In the genomic region with DNA sequence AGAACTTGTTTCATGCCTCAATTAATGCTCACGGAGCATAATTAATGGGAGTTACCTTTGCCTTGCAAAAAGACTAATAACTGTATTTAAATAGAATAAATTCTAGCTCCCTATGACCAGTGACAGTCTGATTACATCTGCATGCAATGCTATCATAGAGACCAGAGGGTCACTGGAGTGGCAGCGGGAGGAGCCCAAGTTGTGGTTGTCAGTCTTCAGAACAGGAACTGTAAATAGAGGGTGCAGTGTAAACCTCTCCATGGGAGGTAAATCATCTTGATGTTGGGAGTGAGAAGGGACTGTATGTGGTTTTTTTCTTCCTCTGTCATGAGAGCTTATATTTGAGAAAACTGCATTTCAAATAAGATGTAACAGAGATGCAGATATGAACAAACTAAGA, we compare ENCODE assay signal across 20 mouse cellular contexts.
"Had no signal": no experiment of that assay in that cellular context is flagged by ENCODE, and none has a peak within 500 bp of the region (broad histone marks: within the 10 kb centered on the region; RNA-seq: fewer than 3 reads in every experiment).

No protein-coding gene starts in this region.

- H3K36me3 ChIP-seq: kidney, embryonic 15.5 days; limb, embryonic 12.5 days; limb, embryonic 15.5 days; liver, embryonic 13.5 days; midbrain, embryonic 12.5 days; midbrain, embryonic 15.5 days; neural tube, embryonic 12.5 days; stomach, embryonic 15.5 days had no signal

- H3K27me3 ChIP-seq: kidney, embryonic 15.5 days; limb, embryonic 12.5 days; limb, embryonic 15.5 days; liver, embryonic 13.5 days; midbrain, embryonic 12.5 days; midbrain, embryonic 15.5 days; neural tube, embryonic 12.5 days; stomach, embryonic 15.5 days had no signal

- ATAC-seq: midbrain, embryonic 15.5 days had no signal

- H3K9me3 ChIP-seq: kidney, embryonic 15.5 days; limb, embryonic 12.5 days; limb, embryonic 15.5 days; liver, embryonic 13.5 days; midbrain, embryonic 12.5 days; midbrain, embryonic 15.5 days; neural tube, embryonic 12.5 days; stomach, embryonic 15.5 days had no signal

- DNase-seq: kidney, adult 11 months; kidney, adult 8-10 months; kidney, postnatal 10 days; kidney, postnatal 4 days; left cerebral cortex, postnatal 4 days; liver, embryonic 13.5 days; lung, adult 2 months; lung, postnatal 14 days; retina, postnatal 1 day; right cerebral cortex, postnatal 25 days; spleen, adult 18-20 months; thymus, postnatal 25 days had no signal

- H3K9ac ChIP-seq: kidney, embryonic 15.5 days; limb, embryonic 12.5 days; limb, embryonic 15.5 days; liver, embryonic 13.5 days; midbrain, embryonic 12.5 days; midbrain, embryonic 15.5 days; neural tube, embryonic 12.5 days; stomach, embryonic 15.5 days had no signal

- H3K4me1 ChIP-seq: kidney, embryonic 15.5 days; limb, embryonic 12.5 days; limb, embryonic 15.5 days; midbrain, embryonic 12.5 days; midbrain, embryonic 15.5 days; neural tube, embryonic 12.5 days; stomach, embryonic 15.5 days had no signal

- H3K4me2 ChIP-seq: kidney, embryonic 15.5 days; limb, embryonic 12.5 days; limb, embryonic 15.5 days; liver, embryonic 13.5 days; midbrain, embryonic 12.5 days; midbrain, embryonic 15.5 days; neural tube, embryonic 12.5 days; stomach, embryonic 15.5 days had no signal

- H3K4me3 ChIP-seq: kidney, embryonic 15.5 days; limb, embryonic 12.5 days; limb, embryonic 15.5 days; liver, embryonic 13.5 days; midbrain, embryonic 12.5 days; midbrain, embryonic 15.5 days; neural tube, embryonic 12.5 days; stomach, embryonic 15.5 days had no signal

- H3K27ac ChIP-seq: kidney, embryonic 15.5 days; limb, embryonic 12.5 days; limb, embryonic 15.5 days; liver, embryonic 13.5 days; macrophage; midbrain, embryonic 12.5 days; midbrain, embryonic 15.5 days; neural tube, embryonic 12.5 days; stomach, embryonic 15.5 days had no signal
